In genomic region chr13:39957226-39957625, GRCm38 (mm10) we compare ENCODE assay signal across 13 mouse cellular contexts.
A peak's percentile ranks its signal among the peaks of the same experiment; 100 is the strongest.
DNase-seq lines count a peak whose midpoint lies in the region; ATAC-seq and TF ChIP-seq lines count a peak whose summit lies in the region.
"Had no signal": no experiment of that assay in that cellular context is flagged by ENCODE, and none has a peak within 500 bp of the region (broad histone marks: within the 10 kb centered on the region; RNA-seq: fewer than 3 reads in every experiment).

No protein-coding gene starts in this region.

- no peak overlapping the region for H3K9ac ChIP-seq in kidney, embryonic 14.5 days (ENCODE audit: low read depth, low read length)
- H3K9ac ChIP-seq in midbrain, embryonic 14.5 days (replicated peaks; ENCODE audit: low read length), result no peak overlapping the region
- no peak overlapping the region for H3K9ac ChIP-seq in midbrain, embryonic 11.5 days (ENCODE audit: low read length)
- no peak overlapping the region for H3K9ac ChIP-seq in embryonic facial prominence, embryonic 14.5 days (ENCODE audit: low read depth, low read length)

- 66% methylated on average over 3 of the region's 3 CpGs for WGBS in kidney, adult 2 months
- WGBS in kidney, embryonic 14.5 days, result 66% methylated on average over 3 of the region's 3 CpGs
- WGBS in midbrain, embryonic 14.5 days, result 66% methylated on average over 3 of the region's 3 CpGs
- WGBS in midbrain, embryonic 11.5 days, result 74% methylated on average over 3 of the region's 3 CpGs
- WGBS in embryonic facial prominence, embryonic 14.5 days, result 75% methylated on average over 3 of the region's 3 CpGs

- no peak for TF ChIP-seq POLR2A in kidney, adult 2 months (IDR thresholded peaks at IDR 0.05; ENCODE audit: low read depth, low read length)

- H3K27me3 ChIP-seq in kidney, adult 2 months (replicated peaks; ENCODE audit: control insufficient read depth, insufficient read depth, low read length), result no peaks in the 10 kb centered on the region
- no peaks in the 10 kb centered on the region for H3K27me3 ChIP-seq in kidney, embryonic 14.5 days (ENCODE audit: control insufficient read depth, insufficient read depth, low read length)
- no peaks in the 10 kb centered on the region for H3K27me3 ChIP-seq in midbrain, embryonic 14.5 days (ENCODE audit: control insufficient read depth, insufficient read depth, low read length)
- H3K27me3 ChIP-seq in midbrain, embryonic 11.5 days (ENCODE audit: control insufficient read depth, insufficient read depth, low read length), result no peaks in the 10 kb centered on the region
- H3K27me3 ChIP-seq in embryonic facial prominence, embryonic 14.5 days (replicated peaks; ENCODE audit: control insufficient read depth, insufficient read depth, low read length), result no peaks in the 10 kb centered on the region

- no peak overlapping the region for H3K4me3 ChIP-seq in kidney, adult 2 months (ENCODE audit: insufficient read depth, low read depth, low read length)
- no peak overlapping the region for H3K4me3 ChIP-seq in kidney, embryonic 14.5 days (ENCODE audit: low read length)
- H3K4me3 ChIP-seq in midbrain, embryonic 14.5 days (replicated peaks; ENCODE audit: low read depth, low read length), result no peak overlapping the region
- no peak overlapping the region for H3K4me3 ChIP-seq in midbrain, embryonic 11.5 days (ENCODE audit: low read depth, low read length)
- no peak overlapping the region for H3K4me3 ChIP-seq in embryonic facial prominence, embryonic 14.5 days (ENCODE audit: low read depth, low read length)

- no peak for ATAC-seq in kidney, embryonic 14.5 days (ENCODE audit: low FRiP score, low TSS enrichment)
- ATAC-seq in midbrain, embryonic 14.5 days (ENCODE audit: low FRiP score, low TSS enrichment), result no peak
- ATAC-seq in midbrain, embryonic 11.5 days (ENCODE audit: low FRiP score), result no peak
- no peak for ATAC-seq in embryonic facial prominence, embryonic 14.5 days (ENCODE audit: low read depth)

- no peaks in the 10 kb centered on the region for H3K4me1 ChIP-seq in kidney, adult 2 months (ENCODE audit: control insufficient read depth, insufficient read depth, low read length)
- H3K4me1 ChIP-seq in kidney, embryonic 14.5 days (ENCODE audit: control insufficient read depth, insufficient read depth, low read length), result no peaks in the 10 kb centered on the region
- no peaks in the 10 kb centered on the region for H3K4me1 ChIP-seq in midbrain, embryonic 14.5 days (ENCODE audit: control insufficient read depth, insufficient read depth, low read length)
- H3K4me1 ChIP-seq in midbrain, embryonic 11.5 days (ENCODE audit: control insufficient read depth, insufficient read depth, low read length), result no peaks in the 10 kb centered on the region
- no peaks in the 10 kb centered on the region for H3K4me1 ChIP-seq in embryonic facial prominence, embryonic 14.5 days (ENCODE audit: control insufficient read depth, insufficient read depth, low read length)

- H3K9me3 ChIP-seq in kidney, embryonic 14.5 days (ENCODE audit: control insufficient read depth, low read length), result no peaks in the 10 kb centered on the region
- no peaks in the 10 kb centered on the region for H3K9me3 ChIP-seq in midbrain, embryonic 14.5 days (ENCODE audit: control insufficient read depth, low read length)
- H3K9me3 ChIP-seq in midbrain, embryonic 11.5 days (ENCODE audit: control insufficient read depth, low read length), result no peaks in the 10 kb centered on the region
- H3K9me3 ChIP-seq in embryonic facial prominence, embryonic 14.5 days (ENCODE audit: control insufficient read depth, low read length), result no peaks in the 10 kb centered on the region

- no peak overlapping the region for H3K4me2 ChIP-seq in kidney, embryonic 14.5 days (replicated peaks; ENCODE audit: low read depth, low read length)
- no peak overlapping the region for H3K4me2 ChIP-seq in midbrain, embryonic 14.5 days (ENCODE audit: low read length)
- no peak overlapping the region for H3K4me2 ChIP-seq in midbrain, embryonic 11.5 days
- H3K4me2 ChIP-seq in embryonic facial prominence, embryonic 14.5 days (ENCODE audit: low read depth, low read length), result no peak overlapping the region

- no peak overlapping the region for H3K27ac ChIP-seq in kidney, adult 2 months (ENCODE audit: insufficient read depth, low read depth, low read length)
- H3K27ac ChIP-seq in kidney, embryonic 14.5 days (ENCODE audit: low read depth, low read length), result no peak overlapping the region
- H3K27ac ChIP-seq in midbrain, embryonic 14.5 days (replicated peaks; ENCODE audit: low read depth, low read length), result no peak overlapping the region
- no peak overlapping the region for H3K27ac ChIP-seq in midbrain, embryonic 11.5 days (ENCODE audit: low read depth, low read length)
- H3K27ac ChIP-seq in embryonic facial prominence, embryonic 14.5 days (replicated peaks; ENCODE audit: low read depth, low read length), result no peak overlapping the region

- no peaks in the 10 kb centered on the region for H3K36me3 ChIP-seq in kidney, adult 2 months (ENCODE audit: control insufficient read depth, insufficient read depth, low read length)
- H3K36me3 ChIP-seq in kidney, embryonic 14.5 days (ENCODE audit: control insufficient read depth, insufficient read depth, low read length), result no peaks in the 10 kb centered on the region
- H3K36me3 ChIP-seq in midbrain, embryonic 14.5 days (ENCODE audit: control insufficient read depth, insufficient read depth, low read length), result no peaks in the 10 kb centered on the region
- H3K36me3 ChIP-seq in midbrain, embryonic 11.5 days (ENCODE audit: control insufficient read depth, insufficient read depth, low read length), result no peaks in the 10 kb centered on the region
- H3K36me3 ChIP-seq in embryonic facial prominence, embryonic 14.5 days (ENCODE audit: control insufficient read depth, insufficient read depth, low read length), result no peaks in the 10 kb centered on the region

- TF ChIP-seq CTCF in kidney, adult 2 months (conservative IDR thresholded peaks at IDR 0.05; ENCODE audit: insufficient read depth, insufficient read length, low read depth, low read length), result no peak; the same call in 1 of the 2 replicates

- peak; percentile 20 to 47 for DNase-seq in cerebellum, postnatal 10 days
- DNase-seq in cerebellum, postnatal 25 days, result no peak
- peak; percentile 10 for DNase-seq in kidney, adult 2 months
- peak; percentile 25 for DNase-seq in midbrain, embryonic 14.5 days
- no peak for DNase-seq in midbrain, embryonic 11.5 days (ENCODE audit: low spot score, missing footprints)
- DNase-seq in embryonic facial prominence, embryonic 14.5 days (ENCODE audit: low spot score), result peak; percentile 26
- no peak for DNase-seq in layer of hippocampus, postnatal 14 days (ENCODE audit: low spot score in 2 of 2)
- DNase-seq: adrenal gland, adult 2 months; B cell, adult 2 months; cerebellum, adult 11 months; heart, adult 11 months; thymus, postnatal 4 days had no signal

Comparison
In these comparisons a context has a peak if more than half of its experiments do, and no peak if none do; other contexts are left out.
1. DNase-seq: peak in cerebellum, postnatal 10 days (2 of 2), kidney, adult 2 months (single experiment), midbrain, embryonic 14.5 days (single experiment) and embryonic facial prominence, embryonic 14.5 days (single experiment); none in cerebellum, postnatal 25 days (0 of 2), midbrain, embryonic 11.5 days (single experiment) and layer of hippocampus, postnatal 14 days (0 of 2).